Mouse (Mus musculus) bone marrow macrophage, adult 2 months (primary cell): Measurements from ENCODE around the gene Nphp3.

Experiments
- CTCF ChIP-seq: IDR thresholded peaks from 2 replicates; pipeline ENCODE4 v1.5.1; 2012; ENCODE audit warnings: low read depth, mild to moderate bottlenecking, low read length, moderate library complexity
- POLR2A ChIP-seq: IDR thresholded peaks from 2 replicates; pipeline ENCODE4 v1.6.1; 2012; ENCODE audit warnings: mild to moderate bottlenecking, low read depth, low read length, borderline replicate concordance

DNA sequence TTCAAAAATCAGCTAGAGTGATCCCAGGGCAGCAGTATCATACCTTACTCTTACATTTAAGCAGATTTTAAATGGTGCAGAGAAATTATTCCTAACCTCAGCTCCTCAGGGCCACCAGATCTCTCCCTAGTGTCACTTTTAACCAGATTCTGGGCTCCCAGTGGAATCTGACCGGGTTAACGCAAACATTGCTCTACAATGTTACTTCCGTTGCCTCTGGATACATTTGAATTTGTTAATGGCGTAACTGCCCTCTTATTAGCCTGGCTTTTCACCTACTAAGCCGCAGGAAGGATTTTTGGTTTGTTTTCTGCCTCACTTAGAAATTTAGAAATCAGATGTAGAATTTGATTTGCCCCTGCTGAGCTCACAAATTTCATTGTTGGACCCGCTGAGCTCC lies 32.4 kb downstream of the Nphp3 start:
- no peak for TF ChIP-seq POLR2A
- no peak for TF ChIP-seq CTCF
